Mouse (Mus musculus) kidney, adult 9 months (tissue): ENCODE measurements around the gene Mthfr.

Experiments used
- DNase-seq: peaks from one replicate; pipeline ENCODE4 v3.0.0; 2022

Gene Mthfr

DNA sequence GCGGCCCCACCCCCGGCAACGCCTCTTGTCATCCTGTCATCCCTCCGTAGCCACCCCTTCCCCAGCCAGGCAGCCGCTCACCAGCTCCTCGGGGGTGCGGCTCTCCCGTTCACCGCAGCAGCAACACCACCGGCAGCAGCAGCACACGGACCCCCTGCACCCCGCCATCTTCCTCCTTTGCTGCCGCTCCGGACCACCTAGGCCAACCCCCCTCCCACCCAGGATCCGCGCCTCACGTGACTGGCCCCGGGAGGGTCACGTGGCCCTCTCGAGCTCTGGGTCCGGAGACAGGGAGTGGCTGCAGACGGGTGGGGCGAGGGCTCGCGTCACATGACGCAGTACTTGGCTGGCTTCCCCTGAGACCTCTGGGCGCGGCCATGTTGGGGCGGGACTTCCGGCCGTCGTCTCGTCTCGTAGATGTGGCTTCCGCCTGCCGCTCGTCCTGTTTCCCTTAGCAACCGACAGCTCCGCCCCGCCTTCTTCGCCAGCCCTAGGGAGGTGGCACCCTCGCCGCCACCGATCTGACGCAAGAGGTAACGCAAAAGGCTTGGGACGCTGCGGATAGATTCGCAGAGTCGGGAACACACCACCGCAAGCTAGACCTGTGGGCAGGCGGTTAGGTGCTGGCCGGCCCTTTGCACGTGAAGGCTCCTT, at the start of gene Mthfr, which contains the start of gene Clcn6:
Mthfr (plus strand) TSS at position 478 of the 654 bp plus-strand sequence.
Clcn6 (minus strand) TSS at position 222 of the 654 bp plus-strand sequence.
- peak; percentile 100 for DNase-seq

DNA sequence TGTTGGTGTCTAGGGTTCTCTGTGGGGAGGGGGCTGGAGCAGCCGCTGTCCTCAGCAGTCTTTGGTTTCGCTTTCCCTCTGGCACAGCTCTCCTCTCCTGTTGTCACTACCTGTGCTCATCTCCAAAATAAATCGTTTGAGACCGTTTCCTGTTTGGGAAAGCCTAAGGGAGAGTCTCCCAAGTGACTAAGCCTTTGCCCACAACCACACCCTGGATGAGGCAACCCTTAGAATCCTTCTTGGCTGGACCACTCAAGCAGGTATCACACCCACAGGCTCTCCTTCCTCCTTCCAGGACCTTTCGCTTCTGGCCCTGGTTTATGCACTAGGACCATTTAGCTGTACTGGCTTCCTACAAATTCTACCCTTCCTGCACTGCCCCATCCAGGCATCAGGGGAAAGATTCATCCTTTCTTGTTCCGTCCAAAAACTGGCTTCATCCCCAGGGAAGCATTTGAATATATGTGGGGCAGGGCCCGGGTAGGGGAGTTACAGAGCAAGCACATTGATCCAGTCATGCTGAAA, 45.2 kb upstream of the Mthfr start:
- DNase-seq, result no peak

DNA sequence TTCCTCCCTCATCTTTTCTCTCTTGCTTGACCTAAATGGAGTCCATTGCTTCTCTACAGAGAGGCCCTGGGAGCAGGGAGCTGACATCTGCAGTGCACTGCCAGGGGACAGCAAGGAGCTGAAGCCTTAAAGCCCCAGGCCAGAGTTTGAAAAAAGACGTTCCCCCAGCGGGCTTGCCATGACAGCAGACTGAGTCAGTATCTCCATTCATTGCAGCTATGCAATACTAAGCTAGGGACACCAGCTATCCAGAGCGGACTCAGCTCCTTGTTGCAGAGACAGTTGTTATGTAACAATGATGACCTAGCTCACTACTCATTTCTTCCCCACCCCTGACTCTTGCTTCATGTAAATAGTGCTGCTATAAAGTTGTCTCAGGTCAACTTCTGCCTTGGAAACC, 43.6 kb upstream of the Mthfr start:
- DNase-seq, result no peak

DNA sequence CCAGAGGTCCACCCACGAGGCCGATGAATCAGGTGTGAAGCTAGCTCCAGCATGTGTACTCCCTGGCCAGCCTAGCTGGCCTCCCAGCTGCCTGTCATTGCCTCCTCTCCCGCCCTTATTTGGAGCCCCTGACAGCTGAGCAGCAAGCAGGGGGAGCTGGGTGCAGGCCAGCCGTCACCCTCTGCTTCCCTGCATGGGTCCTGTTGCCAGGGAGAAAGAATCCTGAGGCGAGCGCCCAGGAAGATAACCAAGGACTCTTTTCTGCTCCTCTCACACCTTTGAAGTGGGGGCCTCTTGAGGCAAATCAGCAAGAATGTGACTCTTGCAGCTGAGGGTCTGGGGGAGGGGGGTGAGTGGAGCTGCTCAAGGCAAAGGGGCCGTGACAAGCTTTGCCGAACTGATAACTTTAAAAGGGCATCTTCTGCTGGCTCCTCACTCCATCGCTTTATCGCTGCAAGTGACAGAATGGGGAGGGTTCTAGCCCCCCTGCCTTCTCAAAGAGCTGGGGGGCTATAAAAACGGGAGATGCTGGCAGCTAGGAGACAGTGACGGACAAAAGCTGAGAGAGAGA, 38.6 kb upstream of the Mthfr start, which contains the start of gene Nppa:
Nppa (plus strand) TSS at position 521 of the 571 bp plus-strand sequence.
- DNase-seq, result no peak

DNA sequence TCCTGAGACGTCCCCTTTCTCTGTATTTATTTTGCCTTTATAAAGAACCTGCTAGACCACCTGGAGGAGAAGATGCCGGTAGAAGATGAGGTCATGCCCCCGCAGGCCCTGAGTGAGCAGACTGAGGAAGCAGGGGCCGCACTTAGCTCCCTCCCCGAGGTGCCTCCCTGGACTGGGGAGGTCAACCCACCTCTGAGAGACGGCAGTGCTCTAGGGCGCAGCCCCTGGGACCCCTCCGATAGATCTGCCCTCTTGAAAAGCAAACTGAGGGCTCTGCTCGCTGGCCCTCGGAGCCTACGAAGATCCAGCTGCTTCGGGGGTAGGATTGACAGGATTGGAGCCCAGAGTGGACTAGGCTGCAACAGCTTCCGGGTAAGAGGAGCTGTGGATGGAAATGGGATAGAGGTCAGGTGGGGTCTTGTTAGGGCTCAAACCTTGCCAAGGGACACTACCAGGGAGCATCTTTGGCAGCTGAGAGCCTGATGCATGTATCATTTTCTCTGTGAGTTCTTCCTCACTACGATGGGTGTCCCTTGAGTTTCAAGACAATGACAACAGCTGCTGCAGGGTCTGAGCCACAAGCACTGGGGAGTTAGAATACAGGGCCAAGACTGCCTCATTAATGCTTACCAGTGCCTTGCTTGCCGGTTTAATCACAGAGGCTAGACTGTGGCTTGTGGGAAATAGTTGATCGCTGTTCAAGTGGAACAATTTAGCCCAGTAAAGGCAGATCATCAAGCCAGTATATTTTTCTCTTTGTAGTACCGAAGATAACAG, 37.7 kb upstream of the Mthfr start:
- no peak for DNase-seq

DNA sequence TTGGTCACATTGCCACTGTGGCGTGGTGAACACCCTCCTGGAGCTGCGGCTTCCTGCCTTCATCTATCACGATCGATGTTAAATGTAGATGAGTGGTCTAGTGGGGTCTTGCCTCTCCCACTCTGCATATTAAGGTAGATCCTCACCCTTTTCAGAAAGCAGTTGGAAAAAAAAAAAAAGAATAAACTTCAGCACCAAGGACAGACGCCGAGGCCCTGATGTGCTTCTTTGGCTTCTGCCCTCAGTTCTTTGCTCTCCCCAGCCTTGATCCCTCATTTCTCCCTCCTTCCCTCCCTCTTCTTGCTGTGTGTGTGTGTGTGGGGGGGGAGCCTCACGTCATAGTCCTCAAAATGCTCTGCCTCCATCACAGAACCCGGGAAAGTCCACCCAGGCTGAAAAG, 37.0 kb upstream of the Mthfr start:
- no peak for DNase-seq

DNA sequence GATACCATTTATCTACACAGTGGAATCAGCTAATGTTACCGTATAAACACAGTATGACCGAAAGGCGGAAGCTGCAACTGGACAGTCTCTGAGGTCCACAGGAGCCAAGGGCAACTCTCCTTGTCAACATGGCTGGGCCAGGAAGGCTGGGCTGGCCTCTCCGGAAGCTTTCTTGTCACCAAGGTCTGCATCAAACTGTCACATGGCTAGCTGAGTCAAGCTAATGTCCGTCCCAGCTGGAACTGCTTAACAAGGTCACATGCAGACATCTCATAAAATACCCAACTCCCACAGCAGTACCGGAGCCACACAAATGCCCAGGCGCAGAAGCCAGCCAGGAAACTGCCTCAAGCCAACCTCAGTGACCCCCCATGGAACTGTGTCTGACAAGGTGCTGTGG, 34.5 kb upstream of the Mthfr start:
- no peak for DNase-seq

DNA sequence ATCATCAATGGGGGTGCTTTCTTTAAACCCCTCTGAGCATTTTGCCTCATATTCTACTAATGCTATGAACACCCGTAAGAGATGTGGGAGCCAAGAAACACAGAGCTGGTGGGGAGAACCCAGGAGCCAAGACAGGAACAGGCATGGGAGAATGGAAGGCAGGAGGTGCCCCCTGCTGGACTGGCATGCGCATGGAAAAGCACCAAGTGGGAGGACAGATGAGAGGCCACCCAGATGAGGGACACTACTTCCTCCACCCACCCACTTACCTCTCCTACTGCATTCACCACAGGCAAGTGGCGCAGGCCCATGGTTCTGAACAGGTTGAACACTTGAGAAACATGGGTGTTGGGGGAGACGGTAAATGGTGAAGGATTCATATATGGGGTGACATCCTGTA, 30.5 kb upstream of the Mthfr start:
- peak; percentile 66 for DNase-seq

DNA sequence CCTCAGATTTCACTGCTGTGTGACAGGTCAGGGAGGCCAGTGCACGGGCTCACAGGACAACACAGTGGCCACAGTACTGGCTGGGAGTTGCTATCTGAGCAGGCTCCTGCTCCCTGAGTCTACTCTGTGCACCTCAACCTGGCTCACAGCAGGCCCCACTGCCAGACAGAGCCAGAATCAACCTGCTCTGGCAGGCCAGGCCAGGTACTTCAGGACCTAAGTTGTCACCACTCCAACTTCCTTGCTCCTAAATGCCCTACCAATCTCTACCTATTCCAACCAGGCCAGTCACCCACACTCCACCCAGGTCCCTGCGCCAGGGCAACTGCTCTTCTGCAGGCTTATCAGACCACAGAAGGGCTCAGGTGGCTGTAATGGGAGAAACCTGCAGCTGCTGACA, 29.2 kb upstream of the Mthfr start:
- DNase-seq, result peak; percentile 61

DNA sequence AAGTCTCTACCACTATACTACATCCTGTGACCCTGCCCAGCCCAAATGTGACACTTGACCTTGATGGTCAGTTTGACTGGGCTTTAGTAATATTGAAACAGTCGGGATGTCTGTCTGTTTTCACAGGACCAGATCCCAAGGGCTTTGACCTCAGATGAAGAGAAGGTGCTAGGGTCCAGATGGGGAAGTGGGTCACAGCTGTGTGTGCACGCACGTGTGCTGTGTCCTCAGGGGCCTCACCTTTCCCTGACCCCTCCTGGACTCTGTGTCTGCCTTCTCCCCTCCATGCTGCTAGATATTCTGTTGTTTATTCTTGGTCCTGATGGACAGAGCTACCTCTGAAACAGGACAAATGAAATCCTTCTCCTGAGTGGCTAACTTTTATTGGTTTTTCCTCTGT, 27.5 kb upstream of the Mthfr start:
- no peak for DNase-seq

DNA sequence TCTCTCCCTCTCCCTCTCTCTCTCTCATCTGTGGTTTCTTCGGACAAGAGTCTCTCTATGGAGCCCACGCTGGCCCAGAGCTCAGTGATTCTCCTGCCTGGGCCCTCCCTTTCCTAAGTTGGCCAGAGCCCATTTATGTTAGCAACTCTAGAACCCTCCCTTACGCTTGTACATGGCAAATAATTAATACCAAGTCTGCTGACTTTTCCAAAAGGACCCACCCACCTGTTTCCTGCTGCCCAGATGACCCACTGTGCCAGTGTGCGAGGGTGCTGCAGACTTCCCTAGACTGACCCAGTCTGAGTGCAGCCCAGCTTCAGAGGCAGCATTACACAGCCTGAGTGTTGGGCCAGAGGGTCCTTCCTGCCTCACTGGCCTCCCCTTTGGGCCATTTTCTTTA, 26.7 kb upstream of the Mthfr start:
- DNase-seq, result peak; percentile 57

DNA sequence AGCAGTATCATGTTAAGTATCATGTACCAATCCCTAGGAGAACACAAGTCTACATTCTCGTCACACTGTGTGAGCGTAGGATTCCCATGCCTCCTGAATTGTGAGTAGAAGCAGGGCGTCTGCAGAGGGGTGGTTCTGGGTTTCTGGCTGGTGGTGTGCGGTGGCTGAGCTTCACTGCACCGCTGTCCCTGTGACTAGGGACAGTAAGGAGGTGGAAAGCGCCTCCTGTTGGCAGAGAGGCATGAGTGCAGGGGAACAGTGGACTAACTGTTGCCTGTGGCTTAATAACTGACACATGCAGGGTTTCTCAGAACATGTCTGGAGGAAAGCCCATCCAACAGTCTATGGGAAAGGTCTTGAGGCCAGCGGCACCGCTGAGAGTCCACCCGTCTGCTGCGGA, 23.5 kb upstream of the Mthfr start:
- DNase-seq, result no peak

DNA sequence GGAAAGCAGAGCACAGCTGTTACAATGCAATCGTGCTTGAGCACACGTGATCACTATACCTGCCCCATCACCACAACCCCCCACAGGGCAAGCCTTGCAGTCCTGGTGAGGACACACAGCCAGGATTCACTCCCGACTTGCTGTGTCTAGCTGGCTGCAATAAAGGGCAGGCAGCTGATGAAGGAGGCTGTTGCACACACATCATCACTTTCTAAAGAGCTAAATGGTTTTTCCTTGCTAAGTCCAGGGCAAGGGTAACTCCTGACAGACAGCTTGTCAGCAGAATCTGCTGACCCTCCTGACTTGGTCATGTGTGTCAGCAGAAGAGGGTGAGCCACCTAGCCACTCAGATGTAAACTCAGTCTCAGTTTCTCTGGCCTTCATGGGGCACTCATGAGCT, 21.9 kb upstream of the Mthfr start:
- DNase-seq, result peak; percentile 71

DNA sequence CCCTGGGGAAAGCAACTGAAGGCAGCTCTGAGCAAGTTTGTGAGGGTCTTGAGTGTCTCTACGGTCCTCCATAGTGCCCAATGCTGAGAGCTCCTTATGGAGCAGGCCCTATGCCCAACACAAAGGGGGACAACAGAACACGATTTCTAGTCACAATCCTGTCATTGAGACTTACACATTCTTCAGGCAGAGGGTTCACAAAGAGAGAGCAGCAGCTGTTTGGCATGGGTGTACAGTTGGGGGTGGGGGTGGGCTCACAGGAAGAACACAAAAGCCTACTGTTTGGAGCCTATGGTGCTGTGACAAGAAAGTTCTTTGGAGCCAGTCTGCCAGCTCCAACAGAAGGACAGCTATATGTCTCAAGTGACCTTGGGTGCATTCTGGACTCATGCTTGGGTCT, 20.5 kb upstream of the Mthfr start:
- DNase-seq, result no peak

DNA sequence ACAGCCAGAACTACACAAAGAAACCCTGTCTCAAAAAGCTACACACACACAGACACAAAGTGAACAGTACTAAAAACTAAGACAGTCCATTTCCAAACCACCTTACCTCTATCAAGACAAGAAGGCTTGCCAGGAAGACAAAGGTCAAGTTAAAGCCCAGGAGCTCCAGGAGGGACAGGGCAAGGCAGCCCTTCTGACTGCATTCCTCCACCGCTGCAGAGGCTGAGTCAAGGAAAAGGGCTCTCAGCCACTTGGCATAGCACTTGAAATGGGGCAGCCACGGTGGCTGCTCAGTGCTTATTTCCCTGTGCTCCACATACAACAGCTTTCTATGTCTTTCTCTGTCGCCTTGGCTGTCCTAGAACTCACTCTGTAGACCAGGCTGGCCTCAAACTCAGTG, 14.9 kb upstream of the Mthfr start:
- DNase-seq, result peak; percentile 87

DNA sequence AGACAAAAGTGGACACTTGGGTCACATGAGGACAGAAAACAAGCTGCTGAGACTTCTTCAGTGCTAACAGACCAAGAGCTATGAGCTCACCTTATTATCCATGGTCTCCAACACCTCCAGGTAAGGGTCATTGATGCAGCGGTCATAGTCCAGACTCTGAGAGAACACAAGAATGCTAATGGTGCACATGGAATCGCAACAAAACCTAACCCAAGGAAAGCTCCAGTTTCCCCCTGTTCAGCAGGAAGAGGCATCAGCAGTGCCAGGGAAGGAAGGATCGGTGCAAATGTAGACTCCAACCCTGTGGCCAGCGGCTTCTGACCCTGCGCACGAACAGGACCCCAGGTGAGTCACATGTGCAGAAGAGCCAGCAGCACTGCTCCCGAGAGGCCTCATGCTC, 9.6 kb upstream of the Mthfr start:
- DNase-seq, result peak; percentile 65

DNA sequence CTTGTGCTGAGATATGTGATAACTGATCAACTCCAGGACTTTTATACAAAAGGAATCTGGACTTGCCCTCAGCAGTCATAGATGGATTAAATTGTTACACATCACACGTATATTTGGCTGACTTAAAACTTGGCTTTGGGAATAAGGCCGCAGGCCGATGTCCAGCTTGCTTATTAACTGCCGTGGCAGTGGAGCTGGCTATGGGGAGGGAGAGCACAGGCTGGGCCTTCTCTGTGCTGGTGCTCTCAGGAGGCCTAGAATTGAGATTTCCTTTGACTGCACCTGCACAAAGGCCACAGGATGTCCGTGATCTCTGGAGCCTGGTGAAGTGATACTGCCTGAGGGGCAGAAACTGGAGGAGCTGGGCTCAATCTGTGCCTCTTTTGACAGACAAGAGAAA, 8.4 kb upstream of the Mthfr start:
- DNase-seq, result peak; percentile 85

DNA sequence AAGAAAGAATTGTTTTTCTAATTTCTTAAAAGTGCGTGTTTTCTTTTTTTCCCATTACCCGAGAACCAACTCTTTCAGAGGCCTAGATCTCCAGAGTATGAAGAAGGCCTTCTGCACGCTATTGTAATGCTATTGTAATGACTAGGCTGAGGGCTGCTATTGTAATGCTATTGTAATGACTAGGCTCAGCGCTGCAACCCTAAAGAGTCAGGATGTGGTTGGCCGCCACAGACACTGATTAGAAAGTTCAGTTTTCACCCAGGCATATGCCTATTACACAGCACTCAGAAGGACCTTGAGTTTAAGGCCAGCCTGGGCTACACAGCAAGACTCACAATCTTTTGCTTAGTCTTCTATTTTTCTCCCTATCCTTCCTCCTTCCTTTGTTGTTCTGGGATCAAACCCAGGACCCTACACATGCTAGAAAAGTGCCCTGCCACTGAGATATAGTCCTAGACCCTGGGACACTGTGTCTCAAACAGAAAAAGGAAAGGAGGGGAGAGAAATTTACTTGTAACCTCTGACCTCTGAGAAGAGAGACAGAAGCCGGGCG, 4.9 kb upstream of the Mthfr start:
- no peak for DNase-seq

DNA sequence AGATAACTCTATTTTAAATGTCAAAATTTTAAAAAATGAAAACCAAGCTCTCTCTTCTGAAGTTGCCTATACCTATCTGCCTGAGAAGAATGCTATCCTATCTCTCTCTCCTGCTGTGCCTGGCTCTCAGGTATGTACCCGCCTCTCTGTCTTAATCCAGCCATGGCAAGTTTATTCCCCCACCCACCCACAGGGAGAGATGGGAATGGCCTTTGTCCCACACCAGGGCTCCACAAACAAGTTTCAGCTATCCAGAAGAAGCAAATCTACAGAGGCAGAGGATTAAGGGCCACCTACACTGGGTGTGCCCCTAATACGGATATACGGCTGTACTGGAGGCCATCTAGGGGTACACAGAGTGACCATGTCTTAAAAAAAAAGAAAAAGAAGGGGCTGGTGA, 3.4 kb upstream of the Mthfr start:
- DNase-seq, result peak; percentile 60

DNA sequence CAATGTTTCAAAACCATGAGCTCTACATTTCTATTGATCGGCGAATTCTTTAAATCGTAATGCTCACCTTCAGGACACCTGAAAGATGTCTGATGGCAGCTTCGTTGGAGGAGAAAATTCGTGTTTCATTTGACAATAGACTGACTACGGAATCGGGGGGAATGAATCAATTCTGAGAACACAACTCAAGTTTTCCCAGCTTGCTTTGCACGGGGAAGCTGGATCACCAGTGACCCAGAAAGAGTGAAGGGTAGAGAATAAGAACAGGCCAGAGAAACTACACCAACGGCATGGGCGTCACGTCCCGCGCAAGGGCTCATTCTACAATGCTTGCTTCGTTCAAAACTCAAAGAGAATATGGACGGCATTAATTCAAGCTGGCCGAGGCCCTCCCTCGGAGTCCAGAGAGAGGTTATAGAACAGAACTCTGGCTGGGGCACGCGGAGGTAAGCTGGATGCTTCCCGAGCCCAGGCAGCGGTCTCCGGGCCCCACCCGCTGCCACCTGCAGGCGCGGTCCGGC, 738 bp upstream of the Mthfr start:
- DNase-seq, result no peak

DNA sequence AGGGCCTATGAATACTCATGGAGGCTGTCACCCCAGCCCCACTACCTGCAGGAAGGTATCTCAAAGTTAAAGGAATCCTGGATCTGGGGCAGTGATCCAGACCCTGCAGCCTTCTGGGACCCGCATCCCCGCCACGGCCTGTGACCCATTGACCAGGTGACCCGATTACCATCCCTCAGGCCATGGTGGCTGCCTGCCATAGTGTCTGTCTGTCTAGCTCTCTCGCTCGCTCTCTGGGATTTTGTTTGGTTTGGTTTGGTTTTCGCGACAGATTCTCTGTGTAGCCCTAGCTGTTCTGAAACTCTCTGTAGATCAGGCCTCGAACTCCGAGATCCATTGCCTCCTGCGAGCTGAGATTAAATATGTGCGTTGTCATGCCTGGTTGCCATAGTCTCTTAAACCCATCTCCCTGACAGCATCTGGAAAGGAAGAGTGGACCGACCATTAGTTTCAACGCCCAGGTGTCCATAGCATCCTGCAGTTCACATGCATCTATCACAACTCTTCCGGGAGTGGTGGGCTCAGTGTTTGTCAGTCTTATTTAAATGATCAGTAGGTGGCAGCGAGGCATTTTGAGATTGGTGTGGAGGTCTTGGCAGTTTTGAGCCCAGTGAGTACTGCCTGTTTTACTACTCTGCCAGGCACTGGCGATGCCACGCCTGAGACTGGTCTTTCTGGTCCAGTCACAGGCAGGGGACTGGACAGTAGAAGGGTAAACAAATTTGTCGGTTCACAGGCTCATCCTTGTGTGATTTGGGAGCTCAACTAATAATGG, 564 bp downstream of the Mthfr start:
- DNase-seq, result peak; percentile 36

DNA sequence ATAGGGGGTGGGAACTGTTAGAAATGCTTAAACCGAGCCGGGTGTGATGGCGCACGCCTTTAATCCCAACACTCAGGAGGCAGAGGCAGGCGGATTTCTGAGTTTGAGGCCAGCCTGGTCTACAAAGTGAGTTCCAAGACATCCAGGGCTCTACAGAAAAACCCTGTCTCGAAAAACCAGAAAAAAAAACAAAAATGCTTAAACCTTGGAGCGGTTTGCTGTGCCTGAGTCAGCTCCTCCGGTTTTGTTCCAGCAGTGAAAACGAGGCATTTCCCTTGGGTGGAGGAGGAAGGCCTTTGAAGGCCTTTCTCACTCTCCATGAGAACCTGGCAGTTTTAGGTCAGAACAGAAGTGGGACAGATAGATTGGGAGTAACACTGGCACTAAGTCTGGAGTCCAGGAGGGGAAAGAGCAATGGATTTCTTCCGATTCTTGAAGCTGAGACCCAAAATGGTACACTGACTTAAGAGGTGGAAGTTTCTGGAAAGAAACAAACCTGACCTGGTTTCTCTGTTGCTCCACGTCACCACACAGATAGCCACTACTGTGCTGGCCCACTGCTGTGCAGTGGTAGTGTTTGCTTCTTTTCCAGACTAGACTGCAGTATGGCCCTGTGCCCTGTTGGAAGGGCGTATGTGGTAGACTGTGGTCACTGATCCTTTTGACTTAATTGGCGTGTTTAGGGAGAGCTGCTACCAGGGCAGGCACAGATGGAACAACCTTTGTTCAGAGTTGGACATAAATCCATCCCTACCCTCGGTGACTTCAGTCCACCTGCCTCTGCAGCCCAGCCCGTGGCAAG, 1.4 kb downstream of the Mthfr start:
- peak; percentile 50 for DNase-seq
